Mouse (Mus musculus): Measurements from ENCODE around the gene Auts2.

- TF ChIP-seq POLR2A (IDR thresholded peaks at IDR 0.05; ENCODE audit: low read depth, low read length), result no peak
- TF ChIP-seq CTCF (conservative IDR thresholded peaks at IDR 0.05; ENCODE audit: insufficient read depth, insufficient read length, low read depth, low read length), result no peak
Measured at GRCm38 (mm10) chr5:132429363-132429762, 113.8 kb downstream of the Auts2 start.

Data from kidney, adult 2 months (tissue).